Mouse (Mus musculus): ENCODE measurements around the gene Nek3. TPM values are rescaled to one million over a fixed set of nuclear protein-coding genes. Genes with fewer than 3 reads are reported as not detected.
"Not testable (repeated sequence)": the region's sequence is repeated elsewhere in the genome, so short reads cannot be mapped to it uniquely, and the experiment has no call there.

Gene Nek3
- polyA plus RNA-seq, 1 experiment from 2014 or later: 5.1 TPM

- Histone ChIP-seq H3K27me3 (ENCODE audit: control insufficient read depth, insufficient read depth, low read depth, low read length) (no peaks in the 10 kb centered on the region), H3K9ac (ENCODE audit: low read length) (no peak overlapping the region), H3K9me3 (ENCODE audit: control insufficient read depth, low read length) (no peaks in the 10 kb centered on the region), H3K4me1 (replicated peaks; ENCODE audit: control insufficient read depth, insufficient read depth, low read length) (peaks cover 6% of the 10 kb centered on the region; the same call in 1 of the 2 replicates), H3K4me2 (ENCODE audit: low read depth, low read length) (peak overlapping the region; percentile 16; the same call in 1 of the 2 replicates), H3K4me3 (ENCODE audit: low read length) (no peak overlapping the region), H3K27ac (ENCODE audit: low read length) (peak overlapping the region; percentile 54), H3K36me3 (ENCODE audit: control insufficient read depth, insufficient read depth, low read length) (no peaks in the 10 kb centered on the region)
- ATAC-seq (ENCODE audit: low read depth): peak; percentile 69
- 59% methylated on average over 11 of the region's 11 CpGs for WGBS
Measured at GRCm38 (mm10) chr8:22149643-22150344, 16.4 kb downstream of the Nek3 start.

GRCm38 (mm10) chr8:22148367-22148740 lies 17.9 kb downstream of the Nek3 start:
- H3K36me3 ChIP-seq (ENCODE audit: control insufficient read depth, insufficient read depth, low read length): no peaks in the 10 kb centered on the region
- WGBS: 87% methylated on average over 7 of the region's 7 CpGs
- H3K27me3 ChIP-seq (ENCODE audit: control insufficient read depth, insufficient read depth, low read depth, low read length): no peaks in the 10 kb centered on the region
- H3K4me2 ChIP-seq (ENCODE audit: low read depth, low read length): no peak overlapping the region
- no peak overlapping the region for H3K9ac ChIP-seq (ENCODE audit: low read length)
- H3K27ac ChIP-seq (ENCODE audit: low read length): no peak overlapping the region
- H3K9me3 ChIP-seq (ENCODE audit: control insufficient read depth, low read length): no peaks in the 10 kb centered on the region
- no peak for ATAC-seq (ENCODE audit: low read depth)
- no peak overlapping the region for H3K4me3 ChIP-seq (ENCODE audit: low read length)
- peaks cover 6% of the 10 kb centered on the region; the same call in 1 of the 2 replicates for H3K4me1 ChIP-seq (replicated peaks; ENCODE audit: control insufficient read depth, insufficient read depth, low read length)

- 82% methylated on average over 9 of the region's 9 CpGs for WGBS
- H3K4me2 ChIP-seq (ENCODE audit: low read depth, low read length): no peak overlapping the region
- no peaks in the 10 kb centered on the region for H3K36me3 ChIP-seq (ENCODE audit: control insufficient read depth, insufficient read depth, low read length)
- H3K4me3 ChIP-seq (ENCODE audit: low read length): no peak overlapping the region
- H3K27ac ChIP-seq (ENCODE audit: low read length): no peak overlapping the region
- peaks cover 6% of the 10 kb centered on the region; the same call in 1 of the 2 replicates for H3K4me1 ChIP-seq (replicated peaks; ENCODE audit: control insufficient read depth, insufficient read depth, low read length)
- no peaks in the 10 kb centered on the region for H3K27me3 ChIP-seq (ENCODE audit: control insufficient read depth, insufficient read depth, low read depth, low read length)
- ATAC-seq (ENCODE audit: low read depth): no peak
- no peak overlapping the region for H3K9ac ChIP-seq (ENCODE audit: low read length)
- no peaks in the 10 kb centered on the region for H3K9me3 ChIP-seq (ENCODE audit: control insufficient read depth, low read length)
Measured at GRCm38 (mm10) chr8:22147706-22148366, 18.4 kb downstream of the Nek3 start.

- Histone ChIP-seq H3K27me3 (ENCODE audit: control insufficient read depth, insufficient read depth, low read depth, low read length) (no peaks in the 10 kb centered on the region), H3K4me3 (ENCODE audit: low read length) (no peak overlapping the region), H3K36me3 (ENCODE audit: control insufficient read depth, insufficient read depth, low read length) (no peaks in the 10 kb centered on the region), H3K4me2 (ENCODE audit: low read depth, low read length) (no peak overlapping the region), H3K9me3 (ENCODE audit: control insufficient read depth, low read length) (no peaks in the 10 kb centered on the region), H3K9ac (ENCODE audit: low read length) (no peak overlapping the region), H3K27ac (ENCODE audit: low read length) (no peak overlapping the region), H3K4me1 (replicated peaks; ENCODE audit: control insufficient read depth, insufficient read depth, low read length) (peaks cover 6% of the 10 kb centered on the region; the same call in 1 of the 2 replicates)
- 74% methylated on average over 6 of the region's 6 CpGs for WGBS
- ATAC-seq (ENCODE audit: low read depth): no peak
Measured at GRCm38 (mm10) chr8:22145831-22146230, 20.4 kb downstream of the Nek3 start.

GRCm38 (mm10) chr8:22143764-22144491 lies 22.3 kb downstream of the Nek3 start:
- no peak for ATAC-seq (ENCODE audit: low read depth)
- no peaks in the 10 kb centered on the region for H3K9me3 ChIP-seq (ENCODE audit: control insufficient read depth, low read length)
- no peaks in the 10 kb centered on the region for H3K36me3 ChIP-seq (ENCODE audit: control insufficient read depth, insufficient read depth, low read length)
- no peak overlapping the region for H3K4me3 ChIP-seq (ENCODE audit: low read length)
- H3K27me3 ChIP-seq (ENCODE audit: control insufficient read depth, insufficient read depth, low read depth, low read length): no peaks in the 10 kb centered on the region
- no peaks in the 10 kb centered on the region for H3K4me1 ChIP-seq (replicated peaks; ENCODE audit: control insufficient read depth, insufficient read depth, low read length)
- no peak overlapping the region for H3K27ac ChIP-seq (ENCODE audit: low read length)
- WGBS: 55% methylated on average over 1 of the region's 1 CpGs
- no peak overlapping the region for H3K4me2 ChIP-seq (ENCODE audit: low read depth, low read length)
- no peak overlapping the region for H3K9ac ChIP-seq (ENCODE audit: low read length)

GRCm38 (mm10) chr8:22142592-22142991 lies 23.6 kb downstream of the Nek3 start:
- Histone ChIP-seq H3K27ac (ENCODE audit: low read length) (no peak overlapping the region), H3K9ac (ENCODE audit: low read length) (no peak overlapping the region), H3K36me3 (ENCODE audit: control insufficient read depth, insufficient read depth, low read length) (no peaks in the 10 kb centered on the region), H3K4me2 (ENCODE audit: low read depth, low read length) (no peak overlapping the region), H3K9me3 (ENCODE audit: control insufficient read depth, low read length) (no peaks in the 10 kb centered on the region), H3K4me3 (ENCODE audit: low read length) (no peak overlapping the region), H3K27me3 (ENCODE audit: control insufficient read depth, insufficient read depth, low read depth, low read length) (no peaks in the 10 kb centered on the region), H3K4me1 (replicated peaks; ENCODE audit: control insufficient read depth, insufficient read depth, low read length) (no peaks in the 10 kb centered on the region)
- ATAC-seq (ENCODE audit: low read depth): no peak
- 81% methylated on average over 4 of the region's 4 CpGs for WGBS

GRCm38 (mm10) chr8:22141836-22142385 lies 24.3 kb downstream of the Nek3 start:
- Histone ChIP-seq H3K4me1 (replicated peaks; ENCODE audit: control insufficient read depth, insufficient read depth, low read length) (no peaks in the 10 kb centered on the region), H3K9me3 (ENCODE audit: control insufficient read depth, low read length) (no peaks in the 10 kb centered on the region), H3K4me2 (ENCODE audit: low read depth, low read length) (no peak overlapping the region), H3K27ac (ENCODE audit: low read length) (no peak overlapping the region), H3K27me3 (ENCODE audit: control insufficient read depth, insufficient read depth, low read depth, low read length) (no peaks in the 10 kb centered on the region), H3K9ac (ENCODE audit: low read length) (no peak overlapping the region), H3K4me3 (ENCODE audit: low read length) (no peak overlapping the region), H3K36me3 (ENCODE audit: control insufficient read depth, insufficient read depth, low read length) (no peaks in the 10 kb centered on the region)
- ATAC-seq (ENCODE audit: low read depth): no peak
- WGBS: 87% methylated on average over 4 of the region's 4 CpGs

- H3K4me3 ChIP-seq (ENCODE audit: low read length): not testable (repeated sequence)
Measured at GRCm38 (mm10) chr8:22136462-22136861, 29.8 kb downstream of the Nek3 start.

GRCm38 (mm10) chr8:22134750-22135135 lies 31.5 kb downstream of the Nek3 start:
- Histone ChIP-seq H3K9ac (ENCODE audit: low read length) (no peak overlapping the region), H3K36me3 (ENCODE audit: control insufficient read depth, insufficient read depth, low read length) (0 out of 2 replicates have a peak, but pooled peaks cover 4% of the 10 kb centered on the region), H3K4me2 (ENCODE audit: low read depth, low read length) (no peak overlapping the region), H3K9me3 (ENCODE audit: control insufficient read depth, low read length) (no peaks in the 10 kb centered on the region), H3K27me3 (ENCODE audit: control insufficient read depth, insufficient read depth, low read depth, low read length) (no peaks in the 10 kb centered on the region), H3K4me3 (ENCODE audit: low read length) (no peak overlapping the region), H3K27ac (ENCODE audit: low read length) (no peak overlapping the region), H3K4me1 (replicated peaks; ENCODE audit: control insufficient read depth, insufficient read depth, low read length) (no peaks in the 10 kb centered on the region)
- 72% methylated on average over 5 of the region's 5 CpGs for WGBS
- ATAC-seq (ENCODE audit: low read depth): no peak

More at GRCm38 (mm10) chr8:22136462-22136861, 29.8 kb downstream of the Nek3 start:
- not testable (repeated sequence) for H3K27ac ChIP-seq (ENCODE audit: low read length); ATAC-seq (ENCODE audit: low read depth); H3K4me1 ChIP-seq (replicated peaks; ENCODE audit: control insufficient read depth, insufficient read depth, low read length); H3K9ac ChIP-seq (ENCODE audit: low read length); H3K27me3 ChIP-seq (ENCODE audit: control insufficient read depth, insufficient read depth, low read depth, low read length); H3K4me2 ChIP-seq (ENCODE audit: low read depth, low read length); H3K9me3 ChIP-seq (ENCODE audit: control insufficient read depth, low read length); H3K36me3 ChIP-seq (ENCODE audit: control insufficient read depth, insufficient read depth, low read length)
- WGBS: 76% methylated on average over 9 of the region's 9 CpGs
